Mouse (Mus musculus) liver, embryonic 14.5 days (tissue): Measurements from ENCODE around the gene Erbb3. TPM values are rescaled to one million over a fixed set of nuclear protein-coding genes. Genes with fewer than 3 reads are reported as not detected.
A peak's percentile ranks its signal among the peaks of the same experiment; 100 is the strongest.
"Not testable (repeated sequence)": the region's sequence is repeated elsewhere in the genome, so short reads cannot be mapped to it uniquely, and the experiment has no call there.

ENCODE experiments used
- ATAC-seq: fragments of 200-750 bp; cut with Nextera tagmentation; 2 replicates; pipeline ENCODE4 v1.8.0; 2017; ENCODE audit warnings: moderate number of reproducible peaks, mild to moderate bottlenecking, moderate library complexity; ENCODE audit not compliant: insufficient read depth
- DNase-seq, 3 experiments: peaks; one replicate each; pipeline ENCODE4 v3.0.0-alpha.2; 2012 to 2013; ENCODE audit warnings: low read depth in 3 of 3, low spot score in 3 of 3
- H3K27ac ChIP-seq: fragments of 300-500 bp; sonication (generic); 2 replicates; pipeline ENCODE4 v1.5.1; 2014; ENCODE audit warnings: moderate library complexity, mild to moderate bottlenecking, control low read depth, inconsistent platforms
- H3K27me3 ChIP-seq: fragments of 300-500 bp; sonication (generic); 2 replicates; pipeline ENCODE4 v1.6.1; 2014; ENCODE audit warnings: mild to moderate bottlenecking, low read length, moderate library complexity; ENCODE audit not compliant: control insufficient read depth, insufficient read depth
- H3K36me3 ChIP-seq: fragments of 300-500 bp; sonication (generic); replicated peaks from 2 replicates; pipeline ENCODE4 v1.6.1; 2014; ENCODE audit warnings: low read depth; ENCODE audit not compliant: control insufficient read depth, insufficient read depth
- H3K4me1 ChIP-seq, 2 experiments: fragments of 200-500 bp in 1 of 2; fragments of 300-500 bp in 1 of 2; sonication (generic) in 1 of 2; replicated peaks; 2 replicates each; pipeline ENCODE4 v1.6.1; 2012 to 2014; ENCODE audit warnings: antibody characterized with exemption in 1 of 2, inconsistent platforms in 1 of 2, low read length in 1 of 2; ENCODE audit not compliant: control insufficient read depth in 2 of 2, insufficient read depth in 2 of 2
- H3K4me2 ChIP-seq: fragments of 300-500 bp; sonication (generic); 2 replicates; pipeline ENCODE4 v1.6.1; 2014; ENCODE audit warnings: low read depth, mild to moderate bottlenecking, control low read depth, moderate library complexity
- H3K4me3 ChIP-seq, 2 experiments: fragments of 200-500 bp in 1 of 2; fragments of 300-500 bp in 1 of 2; sonication (generic) in 1 of 2; 2 replicates each; pipeline ENCODE4 v1.5.1; 2012 to 2014; ENCODE audit warnings: low read depth in 2 of 2, low read length in 2 of 2, mild to moderate bottlenecking in 2 of 2, control low read depth in 1 of 2, inconsistent platforms in 1 of 2, moderate library complexity in 1 of 2; ENCODE audit not compliant: insufficient read depth in 1 of 2
- H3K9ac ChIP-seq: fragments of 300-500 bp; sonication (generic); replicated peaks from 2 replicates; pipeline ENCODE4 v1.6.1; 2014; ENCODE audit warnings: mild to moderate bottlenecking, control low read depth, moderate library complexity
- H3K9me3 ChIP-seq: fragments of 300-500 bp; sonication (generic); 2 replicates; pipeline ENCODE4 v1.6.1; 2016; ENCODE audit warnings: low read length, mixed read lengths; ENCODE audit not compliant: control insufficient read depth
- CTCF ChIP-seq: IDR thresholded peaks from 2 replicates; pipeline ENCODE4 v1.5.1; 2016; ENCODE audit warnings: antibody characterized with exemption, low read depth, control low read depth
- EP300 ChIP-seq: IDR thresholded peaks from 2 replicates; pipeline ENCODE4 v1.6.1; 2016; ENCODE audit warnings: antibody characterized with exemption, low read depth
- WGBS: fragments of 180-500 bp; shearing (Covaris S2); extraction: QIAGEN DNeasy Blood & Tissue Kit; methylation state at CpG from one replicate; pipeline ENCODE4 v1.1.7; 2014; ENCODE audit not compliant: insufficient replicate concordance; 5-methylcytosine and 5-hydroxymethylcytosine counted together
- polyA plus RNA-seq, 2 experiments: library from polyadenylated mRNA; depleted of rRNA in 1 of 2; stranded (reverse) in 1 of 2; unstranded in 1 of 2; fragments of >200 nt; fragmentation: Nextera tagmentation in 1 of 2; extraction: Ambion mirVana in 1 of 2; gene quantifications; 2 replicates each; pipeline versions ENCODE4 v1.2.1 to v1.2.3; 2012 to 2014

Gene Erbb3
- polyA plus RNA-seq, 2 experiments, result 1.1 to 1.4 TPM

- peak within 1 kb of the TSS; percentile 92 for H3K27ac ChIP-seq
- H3K4me3 ChIP-seq, result peak within 1 kb of the TSS; percentile 74 to 86
- no peaks in the 10 kb centered on the region for H3K9me3 ChIP-seq
- under 1% methylated on average over 31 of the region's 31 CpGs for WGBS
- peaks cover 12% of the 10 kb centered on the region for H3K36me3 ChIP-seq
- no peaks in the 10 kb centered on the region for H3K27me3 ChIP-seq
- H3K9ac ChIP-seq, result peak within 1 kb of the TSS; percentile 95
- H3K4me2 ChIP-seq, result peak within 1 kb of the TSS; percentile 96
- peak; percentile 92 to 95 (median 93) for DNase-seq
- TF ChIP-seq CTCF, result no peak
- TF ChIP-seq EP300, result peak; percentile 58; the same call in 1 of the 2 replicates
- peaks cover 0 to 11% of the 10 kb centered on the region in 2 experiments; a peak in 3 of 4 replicates for H3K4me1 ChIP-seq
- ATAC-seq, result peak; percentile 81
These were observed 40.3 kb downstream of the Erbb3 start, which contains the start of gene Rpl41 for GRCm38 (mm10) chr10:128548947-128549681. Rpl41 (minus strand) TSS chr10:128549305.

- H3K36me3 ChIP-seq, result peaks cover 20% of the 10 kb centered on the region
- ATAC-seq, DNase-seq, H3K27me3 ChIP-seq, H3K9me3 ChIP-seq: not testable (repeated sequence)
- H3K4me2 ChIP-seq, result peak overlapping the region; percentile 96
- peaks cover 0 to 11% of the 10 kb centered on the region in 2 experiments; a peak in 3 of 4 replicates for H3K4me1 ChIP-seq
- peak overlapping the region; percentile 95 for H3K9ac ChIP-seq
- peak overlapping the region; percentile 92 for H3K27ac ChIP-seq
- WGBS, result under 1% methylated on average over 27 of the region's 30 CpGs
- peak overlapping the region; percentile 74 to 86 for H3K4me3 ChIP-seq
These were observed 41.2 kb downstream of the Erbb3 start for GRCm38 (mm10) chr10:128548051-128548791.

- WGBS, result under 1% methylated on average over 50 of the region's 50 CpGs
- Histone ChIP-seq H3K4me3 (peak within 1 kb of the TSS; percentile 74 to 86), H3K9me3 (no peaks in the 10 kb centered on the region), H3K4me1 (peaks cover 0 to 11% of the 10 kb centered on the region in 2 experiments; a peak in 3 of 4 replicates), H3K9ac (peak within 1 kb of the TSS; percentile 95), H3K36me3 (peaks cover 22% of the 10 kb centered on the region), H3K27ac (peak within 1 kb of the TSS; percentile 92), H3K4me2 (peak within 1 kb of the TSS; percentile 96), H3K27me3 (no peaks in the 10 kb centered on the region)
- DNase-seq (peak; percentile 98 to 99 (median 98)), ATAC-seq (peak; percentile 85)
- TF ChIP-seq CTCF (peak; percentile 81), EP300 (0 out of 2 replicates have a peak, but pooled peaks have one; percentile 28)
These were observed 42.0 kb downstream of the Erbb3 start, which contains the start of gene Zc3h10 for GRCm38 (mm10) chr10:128547361-128548032. Zc3h10 (minus strand) TSS chr10:128547774.

- ATAC-seq, result no peak
- H3K27ac ChIP-seq, result peak overlapping the region; percentile 80
- peak overlapping the region; percentile 84 for H3K9ac ChIP-seq
- DNase-seq, result no peak
- H3K27me3 ChIP-seq, result no peaks in the 10 kb centered on the region
- peaks cover 0 to 11% of the 10 kb centered on the region in 2 experiments; a peak in 3 of 4 replicates for H3K4me1 ChIP-seq
- WGBS, result 11% methylated on average over 7 of the region's 7 CpGs
- H3K9me3 ChIP-seq, result no peaks in the 10 kb centered on the region
- H3K4me2 ChIP-seq, result peak overlapping the region; percentile 96
- H3K4me3 ChIP-seq, result peak overlapping the region; percentile 74 to 86
- TF ChIP-seq CTCF, result no peak
- no peak for TF ChIP-seq EP300
- H3K36me3 ChIP-seq, result peaks cover 22% of the 10 kb centered on the region
These were observed 42.7 kb downstream of the Erbb3 start for GRCm38 (mm10) chr10:128546787-128547186.
